Mouse (Mus musculus) urinary bladder, postnatal 14 days (tissue): ENCODE data around the gene Myh7b.

Experiments used
- DNase-seq: peaks from one replicate; pipeline ENCODE4 v3.0.0; 2021; ENCODE audit warnings: low spot score

Gene Myh7b

GRCm38 (mm10) chr2:155610978-155611377 is at the start of gene Myh7b:
Gene Myh7b (plus strand): TSS chr2:155611212.
- no peak for DNase-seq

DNA sequence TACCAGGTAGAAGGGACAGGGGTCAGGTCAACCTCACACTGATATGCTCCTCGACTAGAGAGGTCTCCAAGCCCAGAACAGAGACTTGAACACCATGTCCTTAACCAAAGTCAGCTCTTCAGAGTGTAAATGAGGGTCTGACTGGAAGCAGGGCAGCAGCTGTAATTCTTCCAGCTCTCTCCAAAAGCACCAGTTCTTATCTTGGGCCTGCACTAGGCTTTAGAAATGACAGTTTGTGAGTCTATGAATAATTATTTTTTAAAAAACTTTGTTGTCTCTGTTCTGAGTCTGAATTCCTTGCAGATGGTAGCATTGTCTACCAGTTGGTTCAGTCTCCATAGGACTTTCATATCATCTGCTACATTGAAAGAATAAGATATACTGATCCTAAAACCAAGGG is 48.8 kb upstream of the Myh7b start:
- DNase-seq: no peak

DNA sequence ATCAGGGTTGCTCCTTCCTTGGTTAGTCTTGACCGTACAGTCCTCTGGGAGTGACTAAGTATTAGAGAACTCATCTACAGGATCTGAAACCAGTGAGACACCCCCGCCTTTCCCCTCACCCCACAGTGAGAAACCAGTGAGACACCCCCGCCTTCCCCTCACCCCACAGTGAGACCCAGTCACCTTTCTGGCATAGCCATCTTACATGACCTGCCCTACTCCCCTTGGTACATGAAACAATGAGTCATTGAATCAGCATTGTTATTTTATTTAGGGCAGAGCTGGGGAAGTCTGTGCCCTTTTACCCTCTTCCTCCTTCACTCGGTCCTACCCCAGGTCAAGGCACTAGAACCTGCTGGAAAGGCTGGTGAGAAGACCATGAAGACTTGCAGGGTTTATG is 48.1 kb upstream of the Myh7b start:
- DNase-seq: no peak

DNA sequence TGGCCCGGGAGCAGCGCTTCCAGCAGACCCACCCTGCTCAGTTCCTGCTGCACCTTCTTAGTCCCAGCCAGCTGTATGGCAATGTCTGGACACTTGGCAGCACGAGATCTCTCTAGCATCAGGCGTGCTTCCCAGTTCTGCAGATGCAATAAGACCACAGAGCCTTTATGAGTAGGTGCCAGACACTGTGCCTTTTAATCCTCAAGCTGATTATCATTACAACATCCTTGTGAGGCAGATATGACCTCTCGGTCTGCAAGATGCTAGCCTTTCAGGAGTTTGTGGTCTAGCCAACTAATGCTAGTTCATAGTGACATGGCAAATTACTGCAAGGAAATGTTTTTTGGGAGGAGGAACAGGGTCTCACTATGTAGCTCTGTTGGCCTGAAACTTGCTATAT is 43.3 kb upstream of the Myh7b start:
- no peak for DNase-seq

GRCm38 (mm10) chr2:155569223-155569807 is 41.7 kb upstream of the Myh7b start:
- DNase-seq: no peak

GRCm38 (mm10) chr2:155573001-155573400 is 38.0 kb upstream of the Myh7b start:
- no peak for DNase-seq

GRCm38 (mm10) chr2:155573996-155574395 is 37.0 kb upstream of the Myh7b start:
- DNase-seq: no peak

DNA sequence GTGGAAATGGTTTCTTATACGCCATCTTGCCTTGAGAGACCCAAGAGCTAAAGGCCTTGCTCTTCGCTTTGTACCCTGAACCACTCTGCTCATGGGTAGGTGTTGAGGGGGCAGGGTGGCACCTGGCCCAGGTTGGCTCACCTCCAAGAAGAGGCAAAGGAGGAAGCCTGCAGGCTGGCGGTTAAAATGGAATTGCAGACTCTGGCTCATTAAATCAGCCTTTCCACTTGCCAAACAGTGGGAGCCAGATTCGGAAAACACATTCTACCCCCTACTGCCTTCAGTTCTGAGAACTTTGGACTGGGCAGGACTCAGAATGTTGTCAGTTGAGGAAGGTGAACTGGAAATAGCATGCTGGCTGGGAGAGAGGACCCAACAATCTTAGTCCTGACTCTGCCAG is 36.3 kb upstream of the Myh7b start:
- no peak for DNase-seq

GRCm38 (mm10) chr2:155576656-155577055 is 34.4 kb upstream of the Myh7b start:
- DNase-seq: no peak

DNA sequence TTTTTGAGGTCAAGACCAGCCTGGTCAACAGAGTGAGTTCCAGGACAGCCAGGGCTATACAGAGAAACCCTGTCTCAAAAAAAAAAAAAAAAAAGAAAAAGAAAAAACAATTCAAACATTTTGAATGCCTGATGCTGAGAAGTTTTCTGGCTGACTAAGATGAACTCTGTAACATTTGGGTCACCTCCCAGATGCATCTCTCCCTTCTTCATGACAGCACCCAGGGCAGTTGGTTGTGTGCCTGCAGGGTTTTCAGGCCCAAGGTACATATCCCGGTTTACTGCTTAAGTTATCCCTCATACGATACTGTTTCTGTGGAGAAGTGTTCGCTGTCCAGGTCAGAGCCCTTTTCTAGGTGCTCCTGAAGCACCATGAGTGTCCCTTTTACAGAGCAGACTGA is 30.7 kb upstream of the Myh7b start:
- DNase-seq: no peak

GRCm38 (mm10) chr2:155582384-155582995 is 28.5 kb upstream of the Myh7b start:
- DNase-seq: no peak

DNA sequence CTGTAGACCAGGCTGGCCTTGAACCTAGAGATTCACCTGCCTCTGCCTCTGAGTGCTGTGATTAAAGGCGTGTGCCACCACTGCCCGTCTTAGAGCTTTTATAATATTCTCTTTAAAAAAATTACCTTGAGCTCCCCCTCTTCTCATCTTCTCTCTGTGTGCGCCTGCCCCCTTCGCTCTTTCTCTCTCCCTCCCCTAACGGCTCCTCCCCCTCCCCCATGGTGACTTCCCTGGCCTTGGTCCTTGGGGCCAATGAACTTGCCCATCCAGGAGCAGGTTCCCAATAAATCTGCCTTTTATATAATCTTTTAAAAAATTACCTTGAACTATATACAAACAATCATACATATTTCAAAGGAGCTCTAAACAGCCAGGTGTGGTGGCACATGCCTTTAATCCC is 28.0 kb upstream of the Myh7b start:
- DNase-seq: no peak

- DNase-seq: peak; percentile 58
Observed at GRCm38 (mm10) chr2:155583927-155584530, 27.0 kb upstream of the Myh7b start.

GRCm38 (mm10) chr2:155585082-155585481 is 25.9 kb upstream of the Myh7b start:
- no peak for DNase-seq

GRCm38 (mm10) chr2:155585486-155585885 is 25.5 kb upstream of the Myh7b start:
- no peak for DNase-seq

DNA sequence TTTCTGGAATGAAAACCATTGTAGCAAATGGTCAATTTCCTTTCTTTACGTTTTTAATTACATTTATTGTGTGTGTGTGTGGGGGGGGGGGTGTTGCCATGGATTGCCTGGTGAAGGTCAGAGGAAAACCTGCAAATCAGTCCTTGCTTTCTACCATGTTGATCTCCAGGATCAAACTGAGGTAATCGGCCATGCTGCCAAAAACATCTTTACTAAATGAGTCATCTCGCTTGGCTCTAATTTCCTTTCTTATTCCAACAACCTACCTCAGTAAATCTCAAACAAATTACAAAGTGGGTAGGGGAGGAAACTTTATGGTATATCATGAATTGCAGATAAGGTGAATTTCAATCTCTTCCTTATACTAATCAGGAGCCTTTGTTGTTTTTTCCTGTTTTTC is 22.9 kb upstream of the Myh7b start:
- DNase-seq: no peak

DNA sequence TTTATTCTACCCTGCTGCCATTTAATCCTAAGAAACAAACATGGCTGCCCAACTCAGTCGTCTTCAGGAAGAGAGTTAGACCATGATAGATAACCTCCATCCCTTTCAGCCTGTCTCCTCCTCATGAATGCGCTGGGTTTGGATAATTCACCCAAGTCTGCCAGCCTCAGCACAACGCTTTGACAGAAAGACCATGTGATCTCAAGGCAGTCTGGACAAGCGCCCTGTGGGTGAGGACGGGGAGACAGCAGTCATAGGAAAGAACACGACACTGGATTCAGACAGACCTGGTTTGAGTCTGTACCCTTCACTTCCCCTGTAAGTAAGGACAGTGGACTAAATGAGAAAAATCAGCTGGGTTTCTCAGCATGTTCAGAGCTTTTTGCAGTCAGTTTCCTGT is 21.5 kb upstream of the Myh7b start:
- no peak for DNase-seq

DNA sequence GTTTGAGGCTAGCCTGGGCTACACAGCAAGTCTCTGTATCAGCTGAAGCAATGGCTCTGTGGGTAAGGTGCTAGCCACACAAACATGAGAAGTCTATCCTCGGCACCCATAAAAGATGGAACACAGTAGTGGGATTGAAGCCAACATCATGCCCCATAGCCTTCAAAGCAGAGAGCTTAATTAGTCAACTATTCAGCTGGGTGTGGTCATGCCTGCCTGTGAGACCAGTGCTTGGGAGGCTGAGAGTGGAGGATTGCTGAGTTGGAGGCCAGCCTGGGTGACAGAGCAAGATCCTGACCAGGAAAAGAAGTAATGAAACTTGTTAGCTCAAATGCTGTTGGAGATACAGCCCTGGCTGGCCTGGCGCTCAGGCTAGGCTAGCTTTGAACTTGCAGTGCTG is 20.1 kb upstream of the Myh7b start:
- no peak for DNase-seq

DNA sequence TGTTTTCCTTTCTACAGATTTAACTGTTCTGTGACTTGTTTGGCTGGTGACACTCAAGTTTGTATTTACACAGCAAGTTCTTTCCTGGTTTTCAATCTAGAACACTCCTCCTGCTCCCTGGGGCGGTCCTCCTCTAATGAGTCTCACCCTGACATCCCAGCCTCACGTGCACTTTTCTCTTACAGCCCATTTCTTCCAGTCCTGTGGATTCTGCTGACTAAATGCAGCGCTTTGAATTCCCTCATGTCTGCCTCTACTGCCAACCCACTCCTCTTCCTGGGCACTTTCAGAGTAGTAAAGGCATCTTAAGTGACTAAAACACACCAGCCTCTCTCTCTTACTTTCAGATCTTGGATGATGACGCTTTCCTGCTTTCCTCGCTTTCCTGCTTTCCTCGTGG is 19.3 kb upstream of the Myh7b start:
- no peak for DNase-seq

- peak; percentile 100 for DNase-seq
Observed at GRCm38 (mm10) chr2:155592137-155592853, 18.7 kb upstream of the Myh7b start, which contains the start of gene Gss. Gene Gss (minus strand): TSS chr2:155592810.

DNA sequence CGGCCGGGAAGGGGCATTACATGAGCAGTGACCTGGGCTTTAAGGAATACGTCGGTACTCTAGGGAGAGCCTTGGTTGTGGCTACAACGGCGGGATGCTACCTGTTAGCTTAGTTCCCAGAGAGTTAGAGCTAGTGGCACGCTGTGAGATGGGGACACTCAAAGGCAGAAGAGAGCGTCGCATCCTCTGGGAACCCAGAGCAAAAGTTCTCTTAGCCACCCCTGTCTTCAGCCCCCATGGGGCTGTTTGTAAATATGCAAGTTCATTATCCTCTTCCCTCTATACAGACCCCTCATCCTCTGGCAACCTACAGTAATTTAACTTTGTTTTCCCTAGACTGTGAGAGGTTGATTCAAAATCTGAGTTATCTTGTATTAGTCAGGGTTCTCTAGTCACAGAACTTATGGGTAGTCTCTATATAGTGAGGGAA is 18.1 kb upstream of the Myh7b start:
- DNase-seq: no peak

DNA sequence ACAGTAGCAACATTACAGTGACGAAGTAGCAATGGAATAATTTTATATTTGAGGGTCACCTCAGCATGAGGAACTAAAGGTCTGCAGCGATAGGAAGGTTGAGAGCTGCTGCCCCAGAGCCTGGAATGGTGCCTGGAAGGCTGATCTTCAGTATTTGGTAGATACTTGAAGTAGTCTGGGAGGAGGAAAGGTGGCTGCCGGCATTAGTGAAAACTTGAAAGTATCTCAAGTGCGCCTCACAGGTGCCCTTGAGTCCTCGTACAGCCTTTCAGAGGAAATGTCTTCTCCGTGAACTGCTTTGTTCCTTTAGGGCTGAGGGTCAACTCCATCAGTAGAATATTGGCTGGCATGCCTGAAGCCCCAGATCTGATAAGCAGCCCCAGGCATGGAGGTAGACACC is 15.5 kb upstream of the Myh7b start:
- DNase-seq: no peak

DNA sequence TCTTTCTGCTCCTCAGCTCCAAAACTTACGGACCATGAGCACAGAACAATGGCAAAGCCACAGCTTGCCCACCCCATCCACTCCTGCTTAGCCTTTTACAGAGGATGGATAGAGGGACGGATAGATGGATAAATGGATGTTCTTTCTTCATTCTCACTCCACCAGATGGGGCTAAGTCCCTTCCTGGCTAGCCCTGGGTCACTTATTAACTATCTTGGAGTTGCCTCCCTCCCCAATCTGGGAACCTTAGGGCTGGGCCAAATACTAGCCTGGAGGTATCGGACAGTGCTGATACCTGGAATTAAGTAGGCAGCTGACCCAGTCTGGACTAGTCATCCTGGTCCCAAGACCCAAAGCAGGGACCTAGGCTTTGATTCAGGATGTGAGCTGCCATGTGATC is 7.3 kb upstream of the Myh7b start:
- DNase-seq: no peak
